Mouse (Mus musculus) erythroblast, adult 5-6 weeks (primary cell): ENCODE measurements around the gene Rad51d. TPM values are rescaled to one million over a fixed set of nuclear protein-coding genes. Genes with fewer than 3 reads are reported as not detected.
"Not testable (repeated sequence)": the region's sequence is repeated elsewhere in the genome, so short reads cannot be mapped to it uniquely, and the experiment has no call there.

Source experiments
- ATAC-seq: replicated peaks from 2 replicates; pipeline ENCODE4 v1.8.0; 2016; ENCODE audit warnings: moderate number of reproducible peaks, mild to moderate bottlenecking, moderate TSS enrichment, inconsistent platforms; ENCODE audit not compliant: poor library complexity, low FRiP score, severe bottlenecking
- total RNA-seq, 2 experiments: library from RNA; stranded (forward) in 1 of 2; stranded (reverse) in 1 of 2; fragments of 150-400 nt in 1 of 2; fragments of 200-764, 138-1000 nt in 1 of 2; gene quantifications; 2 replicates each; pipeline versions ENCODE4 v1.2.3 to v1.2.4; 2015 to 2017; ENCODE audit warnings: low replicate concordance in 2 of 2

Rad51d gene
- 1.5 and 10.0 TPM in 2 replicates for total RNA-seq (2015; ENCODE audit: low replicate concordance)
- total RNA-seq (2017; ENCODE audit: low replicate concordance), result 2.5 and 2.6 TPM in 2 replicates

DNA sequence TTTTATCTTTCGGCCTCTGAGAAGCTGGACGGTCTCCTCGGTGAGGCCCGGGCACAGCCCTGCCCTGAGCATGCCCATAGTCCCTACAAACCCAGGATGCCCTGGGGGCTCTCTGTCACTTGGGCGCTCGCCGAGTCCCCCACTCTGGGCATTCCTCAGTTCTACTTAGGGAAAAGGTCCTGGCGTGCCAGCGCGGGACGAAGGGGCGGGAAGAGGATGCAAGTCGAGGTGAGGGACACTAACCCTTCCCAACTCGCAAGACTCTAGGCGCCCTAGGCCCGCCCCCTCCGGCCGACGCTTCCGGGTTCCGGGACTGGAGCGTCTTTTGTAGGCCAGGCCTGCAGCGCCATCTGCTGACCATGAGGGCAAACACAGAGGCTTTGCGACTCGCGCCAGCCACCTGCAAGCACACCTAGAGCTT is at the start of gene Rad51d:
Gene Rad51d (minus strand): TSS at position 273 of the 421 bp plus-strand sequence.
- ATAC-seq, result peak; percentile 97

DNA sequence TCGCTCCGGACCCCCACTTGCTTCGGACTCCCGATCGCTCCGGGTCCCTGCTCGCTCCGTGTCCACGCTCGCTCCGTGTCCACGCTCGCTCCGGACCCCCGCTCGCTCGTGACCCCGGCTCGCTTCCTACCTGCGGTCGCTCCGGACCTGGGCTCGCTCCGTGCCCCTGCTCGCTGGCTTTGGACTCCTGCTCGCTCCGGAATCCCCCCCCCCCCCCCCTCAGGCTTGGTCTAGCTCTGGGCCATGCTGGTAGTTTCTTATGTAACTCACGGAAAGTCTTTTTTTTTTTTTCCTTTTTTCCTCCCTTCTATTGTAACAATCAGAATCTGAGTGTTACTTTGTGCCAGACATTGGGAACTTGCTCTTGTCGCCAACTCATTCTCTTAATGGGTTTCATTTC is 42.8 kb upstream of the Rad51d start:
- no peak for ATAC-seq

DNA sequence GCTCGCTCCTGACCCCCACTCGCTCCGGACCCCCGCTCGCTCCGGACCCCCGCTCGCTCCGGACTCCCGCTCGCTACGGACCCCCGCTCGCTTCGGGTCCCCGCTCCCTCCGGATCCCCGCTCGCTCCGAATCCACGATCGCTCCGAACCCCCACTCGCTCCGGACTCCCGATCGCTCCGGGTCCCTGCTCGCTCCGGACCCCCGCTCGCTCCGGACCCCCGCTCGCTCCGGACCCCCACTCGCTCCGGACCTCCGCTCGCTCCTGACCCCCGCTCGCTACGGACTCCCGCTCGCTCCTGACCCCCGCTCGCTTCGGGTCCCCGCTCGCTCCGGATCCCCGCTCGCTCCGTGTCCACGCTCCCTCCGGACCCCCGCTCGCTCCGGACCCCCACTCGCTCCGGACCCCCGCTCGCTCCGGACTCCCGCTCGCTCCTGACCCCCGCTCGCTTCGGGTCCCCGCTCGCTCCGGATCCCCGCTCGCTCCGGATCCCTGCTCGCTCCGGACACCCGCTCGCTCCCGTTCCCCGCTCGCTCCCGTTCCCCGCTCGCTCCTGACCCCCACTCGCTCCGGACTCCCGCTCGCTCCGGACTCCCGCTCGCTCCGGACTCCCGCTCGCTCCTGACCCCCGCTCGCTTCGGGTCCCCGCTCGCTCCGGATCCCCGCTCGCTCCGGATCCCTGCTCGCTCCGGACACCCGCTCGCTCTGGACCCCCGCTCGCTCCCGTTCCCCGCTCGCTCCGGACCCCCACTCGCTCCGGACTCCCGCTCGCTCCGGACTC is 41.4 kb upstream of the Rad51d start:
- not testable (repeated sequence) for ATAC-seq

DNA sequence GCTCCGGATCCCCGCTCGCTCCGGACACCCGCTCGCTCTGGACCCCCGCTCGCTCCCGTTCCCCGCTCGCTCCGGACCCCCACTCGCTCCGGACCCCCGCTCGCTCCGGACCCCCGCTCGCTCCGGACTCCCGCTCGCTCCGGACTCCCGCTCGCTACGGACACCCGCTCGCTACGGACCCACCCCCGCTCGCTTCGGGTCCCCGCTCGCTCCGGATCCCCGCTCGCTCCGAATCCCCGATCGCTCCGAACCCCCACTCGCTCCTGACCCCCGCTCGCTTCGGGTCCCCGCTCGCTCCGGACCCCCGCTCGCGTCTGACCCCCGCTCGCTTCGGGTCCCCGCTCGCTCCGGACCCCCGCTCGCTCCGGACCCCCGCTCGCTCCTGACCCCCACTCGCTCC is 40.7 kb upstream of the Rad51d start:
- not testable (repeated sequence) for ATAC-seq

DNA sequence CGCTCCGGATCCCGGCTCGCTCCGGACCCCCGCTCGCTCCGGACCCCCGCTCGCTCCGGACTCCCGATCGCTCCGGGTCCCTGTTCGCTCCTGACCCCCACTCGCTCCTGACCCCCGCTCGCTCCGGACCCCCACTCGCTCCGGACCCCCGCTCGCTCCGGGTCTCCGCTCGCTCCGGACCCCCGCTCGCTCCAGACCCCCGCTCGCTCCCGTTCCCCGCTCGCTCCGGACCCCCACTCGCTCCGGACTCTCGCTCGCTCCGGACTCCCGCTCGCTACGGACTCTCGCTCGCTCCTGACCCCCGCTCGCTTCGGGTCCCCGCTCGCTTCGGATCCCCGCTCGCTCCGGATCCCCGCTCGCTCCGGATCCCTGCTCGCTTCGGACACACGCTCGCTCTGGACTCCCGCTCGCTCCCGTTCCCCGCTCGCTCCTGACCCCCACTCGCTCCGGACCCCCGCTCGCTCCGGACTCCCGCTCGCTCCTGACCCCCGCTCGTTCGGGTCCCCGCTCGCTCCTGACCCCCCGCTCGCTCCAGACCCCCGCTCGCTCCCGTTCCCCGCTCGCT is 40.1 kb upstream of the Rad51d start:
- not testable (repeated sequence) for ATAC-seq

DNA sequence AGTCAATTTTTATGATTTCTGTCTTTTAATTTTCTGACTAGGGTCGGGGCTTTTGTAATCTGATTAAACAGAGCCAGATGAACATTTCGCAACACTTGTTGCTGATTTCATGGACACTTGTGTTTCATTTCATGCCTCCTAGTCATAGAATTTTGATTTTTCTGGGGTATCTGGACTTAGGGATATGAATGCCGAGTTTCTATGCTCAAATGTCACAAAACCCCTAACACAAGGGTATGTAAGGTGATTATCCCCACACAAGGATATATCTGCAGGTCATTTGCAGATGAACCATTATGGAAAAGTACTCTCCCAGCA is 39.2 kb upstream of the Rad51d start:
- no peak for ATAC-seq

DNA sequence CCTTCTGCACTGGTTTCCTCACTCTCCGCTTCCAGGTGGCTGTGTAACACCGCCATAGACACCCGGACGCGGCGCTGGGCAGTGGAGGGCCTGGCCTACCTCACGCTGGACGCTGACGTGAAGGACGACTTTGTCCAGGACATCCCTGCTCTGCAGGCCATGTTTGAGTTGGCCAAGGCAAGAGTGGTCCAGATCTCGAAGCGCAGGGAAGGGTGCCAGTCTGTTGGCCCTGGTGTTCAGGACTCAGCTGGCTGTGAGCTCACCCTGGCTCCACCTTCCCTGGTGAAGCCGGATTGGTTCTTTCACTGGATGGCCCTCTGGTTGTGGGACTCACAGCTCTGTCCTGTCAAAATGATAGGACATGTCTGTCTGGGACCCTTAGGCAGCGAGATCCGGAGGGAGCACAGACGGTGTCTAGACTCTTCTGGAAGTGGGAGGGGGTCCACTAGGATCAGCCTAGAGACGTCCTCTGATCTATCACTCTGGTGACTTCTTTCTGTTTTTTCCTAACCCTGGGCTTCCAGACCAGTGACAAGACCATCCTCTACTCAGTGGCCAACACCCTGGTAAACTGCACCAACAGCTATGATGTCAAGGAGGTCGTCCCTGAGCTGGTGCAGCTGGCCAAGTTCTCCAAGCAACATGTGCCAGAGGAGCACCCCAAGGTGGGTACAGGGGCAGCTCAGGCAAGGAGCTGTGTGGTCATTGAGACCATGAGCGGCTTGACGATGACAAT is 38.7 kb upstream of the Rad51d start:
- ATAC-seq, result 0 out of 2 replicates have a peak, but pooled peaks have one; percentile 43

DNA sequence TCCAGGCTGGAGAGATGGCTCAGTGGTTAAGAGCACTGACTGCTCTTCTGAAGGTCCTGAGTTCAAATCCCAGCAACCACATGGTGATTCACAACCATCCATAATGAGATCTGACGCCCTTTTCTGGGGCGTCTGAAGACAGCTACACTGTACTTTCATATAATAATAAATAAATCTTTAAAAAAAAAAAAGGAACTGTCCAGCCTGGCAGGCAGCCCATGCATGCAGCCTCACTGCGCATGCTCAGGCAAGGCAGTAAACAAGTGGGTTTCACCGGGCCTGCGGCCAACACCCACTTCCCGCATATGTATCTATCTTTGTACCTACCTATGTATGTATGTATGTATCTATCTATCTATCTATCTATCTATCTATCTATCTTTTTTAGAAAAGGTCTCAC is 33.5 kb upstream of the Rad51d start:
- not testable (repeated sequence) for ATAC-seq

DNA sequence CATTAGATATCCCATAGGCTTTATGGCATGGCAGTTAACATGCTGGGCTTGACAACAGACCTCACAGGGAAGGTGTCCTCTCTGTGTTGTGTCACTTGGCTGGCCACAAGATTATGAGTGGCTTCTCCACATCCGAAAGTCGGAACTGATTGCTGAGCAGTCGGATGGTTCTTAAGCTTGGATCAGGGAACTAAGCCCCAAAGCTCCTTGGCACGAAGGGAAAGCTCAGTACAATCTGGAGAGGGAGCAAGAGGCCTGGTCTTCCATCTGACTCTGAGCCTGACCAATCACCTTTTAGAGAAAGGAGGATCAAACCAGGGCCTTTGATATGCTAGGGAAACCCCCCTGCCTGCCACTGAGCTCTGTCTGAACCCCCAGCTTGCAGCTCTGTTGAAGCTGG is 31.3 kb upstream of the Rad51d start:
- ATAC-seq, result no peak

DNA sequence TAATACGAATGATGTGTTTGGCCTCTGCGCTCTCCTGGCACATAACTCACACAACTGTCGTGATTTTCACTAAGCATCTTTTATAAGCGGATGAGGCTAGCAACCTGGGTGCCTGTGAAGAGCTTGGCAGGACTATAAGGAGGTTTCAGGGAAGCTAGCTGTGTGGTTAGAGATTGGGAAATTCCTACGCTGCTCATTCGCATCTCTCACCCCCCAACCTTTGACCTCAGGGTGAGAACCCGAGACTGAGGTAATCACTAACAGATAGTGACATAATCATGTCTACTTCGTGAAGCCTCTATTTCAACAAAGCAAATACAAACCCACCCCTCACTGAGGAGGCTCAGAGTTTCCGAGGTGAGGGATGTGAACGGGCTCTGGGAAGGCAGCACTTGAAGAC is 30.4 kb upstream of the Rad51d start:
- no peak for ATAC-seq

DNA sequence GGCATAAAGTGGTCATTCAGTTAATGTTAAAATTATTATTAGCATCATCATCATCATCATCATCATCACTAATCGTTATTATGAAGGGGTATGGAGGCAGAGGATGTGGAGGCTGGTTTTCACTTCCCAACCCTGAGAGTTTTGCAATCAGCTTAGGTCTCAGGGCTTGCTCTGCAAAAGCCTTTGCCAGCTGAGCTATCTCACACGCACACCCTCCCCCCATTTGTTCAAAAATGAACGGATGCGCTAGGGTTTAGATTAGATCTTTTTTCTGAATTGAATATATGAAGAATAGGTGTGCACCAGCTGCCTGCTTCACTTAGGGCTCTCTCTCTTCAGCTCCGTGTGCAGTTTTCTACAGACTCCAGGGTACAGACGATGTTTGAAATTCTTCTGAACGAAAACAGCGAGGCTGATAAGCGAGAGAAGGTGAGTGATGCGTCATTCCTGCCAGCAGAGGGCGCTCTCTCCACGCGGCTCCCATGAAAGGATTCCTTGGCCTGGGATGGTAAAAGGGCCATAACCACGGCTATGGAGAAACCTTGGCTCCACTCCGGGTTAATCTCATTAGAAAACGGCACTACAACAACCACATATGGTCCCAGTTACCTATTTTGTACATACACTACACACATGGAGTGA is 24.4 kb upstream of the Rad51d start:
- ATAC-seq, result peak; percentile 79

DNA sequence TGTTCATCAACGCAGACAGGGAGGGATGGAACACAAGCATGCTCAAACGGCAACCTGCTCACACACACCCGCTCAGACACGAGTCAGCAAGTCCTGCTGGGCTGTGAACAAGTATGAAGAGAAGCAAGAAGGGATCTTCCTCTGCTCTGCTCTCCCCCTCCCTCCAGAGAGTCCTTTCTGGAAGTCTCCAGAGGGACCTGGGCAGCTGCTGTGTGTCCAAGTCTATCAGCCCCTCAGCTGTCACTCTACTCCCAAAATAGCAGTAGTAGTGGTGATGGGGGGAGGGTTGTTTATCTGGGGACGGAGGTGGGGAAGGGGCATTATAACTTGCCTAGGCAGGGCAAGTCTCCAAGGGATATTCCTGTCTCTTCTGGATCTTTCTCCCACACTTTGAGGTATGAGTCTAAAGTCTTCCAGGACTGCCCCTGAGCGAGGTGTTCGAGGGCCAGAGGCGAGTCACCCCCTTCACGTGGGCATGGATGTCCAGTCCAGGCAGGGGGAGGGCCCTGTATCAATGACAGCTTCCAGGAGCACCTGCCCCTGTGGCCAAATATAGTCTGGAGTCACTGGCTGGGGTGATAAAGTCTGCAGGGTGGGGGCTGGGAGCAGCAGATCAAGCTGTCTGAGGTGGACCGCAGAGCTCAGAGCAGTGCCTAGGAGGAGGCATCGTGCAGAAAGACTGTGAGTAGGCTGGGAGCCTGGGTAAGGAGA is 20.4 kb upstream of the Rad51d start:
- no peak for ATAC-seq

DNA sequence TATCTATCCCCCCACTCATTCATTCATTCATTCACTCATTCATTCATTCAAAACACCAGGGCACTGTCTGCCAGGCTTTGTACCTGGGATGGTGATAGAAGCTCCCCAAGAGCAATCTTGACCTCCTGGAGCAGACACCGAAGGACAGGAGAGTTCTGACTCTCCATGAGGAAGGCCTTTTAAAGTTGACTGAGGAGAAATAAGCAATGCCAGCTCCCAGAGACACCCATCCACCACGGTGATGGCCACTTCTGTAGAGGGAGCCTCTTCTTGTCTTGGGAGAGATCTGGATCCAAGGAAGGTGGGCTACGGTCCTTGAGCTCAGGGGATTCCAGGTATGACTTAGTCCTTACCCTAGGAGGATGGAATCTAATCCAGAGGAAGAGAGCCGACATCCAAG is 19.8 kb upstream of the Rad51d start, which contains the start of gene Unc45b:
Gene Unc45b (plus strand): TSS at position 301 of the 400 bp plus-strand sequence.
- no peak for ATAC-seq

DNA sequence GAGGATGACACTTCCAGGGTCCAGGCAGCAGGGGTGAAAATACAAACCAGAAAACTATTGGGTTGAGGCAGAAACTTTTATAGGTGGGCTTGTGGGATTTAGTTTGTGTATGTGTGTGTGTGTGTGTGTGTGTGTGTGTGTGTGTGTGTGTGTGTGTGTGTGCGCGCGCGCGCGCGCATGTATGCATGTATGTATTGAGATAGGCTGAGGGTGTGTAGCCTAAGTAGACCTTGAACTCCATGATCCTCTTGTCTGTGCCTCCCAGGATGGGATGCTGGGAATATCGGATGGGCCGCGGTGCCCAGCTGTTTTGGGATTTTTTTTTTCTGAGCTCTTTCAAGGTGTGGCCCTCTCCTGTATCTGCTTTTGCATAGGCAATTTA is 18.2 kb upstream of the Rad51d start:
- no peak for ATAC-seq

DNA sequence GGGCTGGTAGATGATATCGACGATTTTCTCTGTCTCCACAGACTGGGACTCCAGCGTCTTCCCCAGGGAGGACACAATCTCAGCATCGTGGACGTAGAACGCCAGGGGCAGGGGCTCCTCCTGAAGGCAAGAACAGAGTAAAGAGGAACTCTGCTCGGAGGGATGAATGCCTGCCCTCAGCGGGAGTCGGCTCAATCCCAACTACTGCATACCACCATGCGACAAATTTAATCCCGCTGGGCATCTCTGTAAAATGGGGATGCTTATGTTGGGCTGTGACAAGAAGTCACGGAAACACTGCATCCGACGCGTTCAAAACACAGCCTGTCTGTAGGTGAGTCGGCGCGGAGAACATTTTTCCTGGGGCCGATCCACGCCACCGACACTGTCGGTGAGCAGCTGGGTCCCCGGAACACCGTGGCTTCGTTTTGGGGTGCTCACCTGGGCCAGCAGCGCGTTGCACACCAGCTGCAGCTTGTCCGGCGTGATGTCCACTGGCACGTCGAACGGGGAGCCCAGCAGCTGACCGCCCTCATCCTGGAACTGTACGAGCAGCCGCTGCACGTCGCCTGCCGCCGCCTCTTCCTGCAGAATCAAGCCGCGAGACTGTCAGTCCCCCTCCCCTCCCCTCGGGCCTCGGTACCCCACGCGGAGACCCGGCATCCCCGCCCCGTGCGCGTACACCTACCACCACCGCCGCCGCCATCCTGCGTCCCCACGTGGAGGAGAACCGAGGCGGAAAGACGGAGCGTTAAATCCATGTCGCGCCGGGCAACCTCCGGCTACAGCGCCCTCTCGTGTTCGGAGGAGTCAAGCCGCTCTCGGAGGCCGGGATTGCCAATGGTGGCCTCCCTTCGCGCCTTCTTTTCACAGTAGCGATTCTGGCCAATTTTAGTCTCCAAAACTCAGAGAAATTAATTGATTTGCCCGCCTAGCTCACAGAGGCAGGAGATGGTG is 17.5 kb upstream of the Rad51d start, which contains the start of gene Nle1:
Gene Nle1 (minus strand): TSS at position 761 of the 957 bp plus-strand sequence.
- peak; percentile 89 for ATAC-seq

DNA sequence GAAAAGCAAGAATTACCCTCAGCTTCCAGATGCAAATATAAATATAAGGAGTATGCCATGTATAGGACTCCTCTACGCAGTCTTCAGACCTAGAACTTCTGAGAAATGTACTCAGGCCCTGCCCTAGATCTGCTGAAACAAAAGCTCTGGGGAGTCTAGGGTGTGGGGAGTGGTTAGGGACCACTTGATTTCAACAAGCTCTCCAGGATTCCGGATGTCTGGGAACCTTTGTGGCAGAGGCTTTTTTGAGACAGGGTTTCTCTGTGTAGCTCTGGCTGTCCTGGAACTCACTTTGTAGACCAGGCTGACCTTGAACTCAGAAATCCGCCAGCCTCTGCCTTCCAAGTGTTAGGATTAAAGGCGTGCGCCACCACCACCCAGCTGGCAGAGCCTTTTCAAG is 15.4 kb upstream of the Rad51d start:
- no peak for ATAC-seq

DNA sequence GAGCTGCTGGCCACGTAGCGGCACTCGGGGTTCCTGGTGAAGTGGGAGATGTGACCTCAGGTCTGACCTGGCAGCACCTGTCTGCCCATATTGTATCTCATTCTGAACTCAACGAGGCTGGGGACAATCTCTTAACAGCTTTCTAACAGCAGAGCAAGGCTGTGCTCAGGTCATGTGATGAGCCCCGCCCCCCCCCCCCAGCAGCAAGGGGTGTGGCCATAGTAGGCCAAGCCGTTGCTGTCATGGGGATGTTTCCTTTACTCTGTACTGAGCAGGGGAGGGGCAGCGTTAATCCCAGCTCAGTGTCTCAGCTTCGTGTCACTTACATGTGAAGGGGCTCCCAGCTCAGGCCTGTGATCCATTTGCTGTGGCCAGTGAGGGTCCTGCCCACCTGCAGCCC is 14.5 kb upstream of the Rad51d start:
- ATAC-seq, result no peak

DNA sequence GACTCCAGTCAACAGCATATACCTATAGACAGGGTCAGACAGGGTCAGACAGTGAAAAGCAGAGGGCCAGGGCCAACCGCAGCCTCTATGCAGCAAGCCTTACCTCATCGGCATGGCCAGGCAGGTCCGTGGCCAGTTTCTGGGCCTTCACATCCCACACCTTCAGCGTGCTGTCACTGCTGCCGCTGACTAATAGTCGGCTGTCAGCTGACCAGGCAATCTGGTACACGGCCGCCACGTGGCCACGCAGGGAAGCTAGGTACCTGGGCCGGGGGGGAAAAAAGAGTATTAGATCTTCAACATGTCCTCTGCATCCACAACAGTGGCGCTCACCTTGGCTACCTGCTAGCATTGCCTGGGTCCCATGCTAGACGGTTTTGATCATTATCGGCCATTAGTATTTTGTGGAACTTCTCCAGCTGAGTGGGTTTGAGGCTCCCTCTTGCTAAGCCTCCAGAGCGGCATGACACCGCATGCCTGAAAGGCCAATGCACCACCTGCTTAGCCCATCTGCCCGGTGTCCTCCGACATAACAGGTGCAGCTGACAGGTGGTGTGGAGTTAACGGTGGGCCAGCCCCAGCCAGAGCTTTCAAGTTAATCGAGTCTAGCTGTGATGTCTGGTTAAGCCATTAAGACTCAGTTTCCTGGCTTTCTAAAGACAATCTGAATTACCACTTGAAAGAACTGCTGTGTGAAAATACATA is 11.3 kb upstream of the Rad51d start:
- no peak for ATAC-seq
